Mouse (Mus musculus) spleen, adult 12 weeks (tissue): ENCODE results near the gene Cntnap5a.

Experiments
- DNase-seq: peaks from one replicate; pipeline ENCODE4 v3.0.0; 2022; ENCODE audit warnings: low spot score

Gene Cntnap5a

GRCm38 (mm10) chr1:116367572-116367971 lies 683.0 kb downstream of the Cntnap5a start:
- DNase-seq, result no peak

- no peak for DNase-seq
Observed at GRCm38 (mm10) chr1:116370817-116371216, 686.3 kb downstream of the Cntnap5a start.

GRCm38 (mm10) chr1:116373551-116373950 lies 689.0 kb downstream of the Cntnap5a start:
- no peak for DNase-seq

- no peak for DNase-seq
Observed at GRCm38 (mm10) chr1:116392390-116392789, 707.8 kb downstream of the Cntnap5a start.

GRCm38 (mm10) chr1:116401996-116402656 lies 717.6 kb downstream of the Cntnap5a start:
- no peak for DNase-seq

GRCm38 (mm10) chr1:116409836-116410235 lies 725.3 kb downstream of the Cntnap5a start:
- DNase-seq, result no peak

GRCm38 (mm10) chr1:116428396-116428795 lies 743.8 kb downstream of the Cntnap5a start:
- no peak for DNase-seq

GRCm38 (mm10) chr1:116455115-116455717 lies 770.7 kb downstream of the Cntnap5a start:
- no peak for DNase-seq

GRCm38 (mm10) chr1:116477703-116478102 lies 793.1 kb downstream of the Cntnap5a start:
- no peak for DNase-seq

- DNase-seq, result no peak
Observed at GRCm38 (mm10) chr1:116488780-116489569, 804.4 kb downstream of the Cntnap5a start.

GRCm38 (mm10) chr1:116577969-116578666 lies 893.6 kb downstream of the Cntnap5a start:
- DNase-seq, result no peak

GRCm38 (mm10) chr1:116616272-116616671 lies 931.7 kb downstream of the Cntnap5a start:
- no peak for DNase-seq
